Mouse (Mus musculus) ZHBTc4 (cell line): ENCODE results near the gene Cnnm3.

Experiments used
- DNase-seq: peaks from one replicate; pipeline ENCODE4 v3.0.0-alpha.2; 2011; ENCODE audit warnings: low read depth, low spot score

The Cnnm3 gene

DNA sequence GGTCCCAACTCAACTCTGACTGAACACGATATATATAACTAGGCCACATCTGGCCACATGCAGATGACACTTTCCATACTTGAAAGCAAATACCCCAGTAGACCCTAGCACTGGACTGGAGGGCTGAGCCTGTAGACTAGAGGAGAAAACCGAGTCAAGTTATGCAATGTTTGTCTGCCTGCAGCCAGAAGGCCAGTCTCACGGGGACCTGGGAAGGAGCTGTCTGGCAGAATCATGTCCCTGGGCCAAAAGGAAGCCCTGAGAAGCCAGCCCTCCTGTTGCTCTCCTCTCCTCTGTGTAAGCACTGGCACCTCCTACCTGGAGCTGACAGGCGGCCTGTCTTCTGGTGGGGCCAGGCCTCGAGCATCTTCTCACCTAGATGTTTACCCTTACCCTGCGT, 63.7 kb downstream of the Cnnm3 start:
- DNase-seq: no peak

DNA sequence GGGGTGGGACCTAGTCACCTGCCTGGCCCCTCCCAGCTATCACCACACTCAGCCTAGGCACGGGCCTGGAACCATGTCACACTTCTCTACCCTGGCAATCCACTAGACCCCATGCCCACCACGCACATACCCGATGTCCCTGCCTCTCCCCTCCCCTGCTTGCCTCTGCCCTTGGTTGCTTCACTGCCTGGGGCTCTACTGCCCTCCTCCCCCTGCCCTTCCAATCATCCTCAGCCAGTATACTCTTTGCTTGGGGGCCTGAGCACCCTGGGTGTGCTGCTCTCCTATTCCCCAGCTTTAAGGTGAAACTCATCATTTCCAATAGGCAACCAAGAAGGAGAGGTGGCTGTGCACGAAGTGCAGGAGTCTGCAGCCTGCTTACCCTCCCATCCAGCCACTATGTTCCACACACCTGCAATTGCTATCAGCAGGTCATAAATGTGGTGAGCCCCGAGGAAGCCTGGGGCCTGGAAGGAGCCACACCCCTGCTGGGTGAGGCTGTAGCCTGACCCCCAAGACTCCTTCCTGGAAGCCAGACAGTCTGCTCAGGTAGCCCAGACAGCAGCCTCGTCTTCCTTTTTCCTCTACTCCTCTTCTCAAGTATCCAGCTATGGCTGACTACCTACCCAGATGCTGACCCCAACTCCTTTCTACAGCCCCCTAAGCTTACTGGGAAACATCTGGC, 65.5 kb downstream of the Cnnm3 start:
- no peak for DNase-seq
